Mouse (Mus musculus): ENCODE measurements around the gene Hsd17b6. TPM values are rescaled to one million over a fixed set of nuclear protein-coding genes. Genes with fewer than 3 reads are reported as not detected.
A peak's percentile ranks its signal among the peaks of the same experiment; 100 is the strongest.
"Not testable (repeated sequence)": the region's sequence is repeated elsewhere in the genome, so short reads cannot be mapped to it uniquely, and the experiment has no call there.

The Hsd17b6 gene
- 0.56 and 7.7 TPM in 2 replicates for total RNA-seq (2021)
- long read RNA-seq, experiment 1, result 0 reads
- long read RNA-seq, experiment 2, transcript Hsd17b6-202 (6 exons, 1,522 nt), result major isoform, 6 of 11 reads
- long read RNA-seq, experiment 2, partial matches to known transcripts, result 1 of 11 reads
- long read RNA-seq, experiment 2, other reads (novel, unspliced or antisense), result 4 of 11 reads

GRCm38 (mm10) chr10:128007446-128007845 is at the start of gene Hsd17b6:
TSS of gene Hsd17b6 (minus strand) at chr10:128007611.
- DNase-seq, result no peak

GRCm38 (mm10) chr10:128053001-128053400 is 45.6 kb upstream of the Hsd17b6 start:
- no peak for DNase-seq

DNA sequence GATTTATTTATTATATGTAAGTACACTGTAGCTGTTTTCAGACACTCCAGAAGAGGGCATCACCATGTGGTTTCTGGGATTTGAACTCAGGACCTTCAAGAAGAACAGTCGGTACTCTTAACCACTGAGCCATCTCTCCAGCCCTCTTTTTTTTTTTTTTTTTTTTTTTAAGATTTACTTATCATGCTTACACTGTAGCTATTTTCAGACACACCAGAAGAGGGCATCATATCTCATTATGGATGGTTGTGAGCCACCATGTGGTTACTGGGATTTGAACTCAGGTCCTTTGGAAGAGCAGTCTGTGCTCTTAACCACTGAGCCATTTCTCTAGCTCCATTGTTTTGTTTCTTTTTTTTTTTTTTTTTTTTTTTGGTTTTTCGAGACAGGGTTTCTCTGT is 44.7 kb upstream of the Hsd17b6 start:
- not testable (repeated sequence) for DNase-seq

- no peak for DNase-seq
These were observed 44.2 kb upstream of the Hsd17b6 start for GRCm38 (mm10) chr10:128051589-128051988.

DNA sequence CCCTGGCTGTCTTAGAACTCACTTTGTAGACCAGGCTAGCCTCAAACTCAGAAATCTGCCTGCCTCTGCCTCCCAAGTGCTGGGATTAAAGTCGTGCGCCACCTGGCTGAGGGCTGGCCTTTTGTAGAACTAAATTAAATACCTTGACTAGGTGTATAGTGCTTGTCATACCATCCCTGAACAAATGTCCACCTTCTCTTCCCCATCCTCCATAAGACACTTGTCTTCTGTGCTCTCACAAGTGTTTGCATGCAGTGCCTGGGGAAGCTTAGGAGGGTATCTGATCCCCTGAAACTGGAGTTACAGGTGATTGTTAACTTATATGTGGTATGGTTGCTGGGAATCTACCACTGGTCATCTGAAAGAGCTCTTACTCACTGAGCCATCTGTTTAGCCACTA is 42.9 kb upstream of the Hsd17b6 start:
- no peak for DNase-seq

DNA sequence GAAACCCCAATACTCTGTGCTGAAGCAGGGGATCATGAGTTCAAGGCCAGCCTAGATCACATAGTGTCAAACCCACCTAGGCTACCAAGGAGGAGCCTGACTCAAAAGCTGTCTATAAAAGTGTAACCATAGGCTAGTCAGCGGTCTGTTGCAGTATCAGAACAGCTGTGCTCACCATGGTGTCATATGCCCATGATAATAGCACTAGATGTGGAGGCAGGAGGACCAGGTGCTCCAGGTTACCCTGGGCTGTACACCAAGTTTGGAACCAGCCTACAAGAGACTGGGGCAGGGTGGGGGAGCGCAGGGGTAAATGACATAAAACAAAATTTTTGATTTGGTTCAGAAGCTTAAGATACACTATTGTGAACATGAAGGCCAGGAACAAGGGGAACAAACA is 42.3 kb upstream of the Hsd17b6 start:
- DNase-seq, result no peak

DNA sequence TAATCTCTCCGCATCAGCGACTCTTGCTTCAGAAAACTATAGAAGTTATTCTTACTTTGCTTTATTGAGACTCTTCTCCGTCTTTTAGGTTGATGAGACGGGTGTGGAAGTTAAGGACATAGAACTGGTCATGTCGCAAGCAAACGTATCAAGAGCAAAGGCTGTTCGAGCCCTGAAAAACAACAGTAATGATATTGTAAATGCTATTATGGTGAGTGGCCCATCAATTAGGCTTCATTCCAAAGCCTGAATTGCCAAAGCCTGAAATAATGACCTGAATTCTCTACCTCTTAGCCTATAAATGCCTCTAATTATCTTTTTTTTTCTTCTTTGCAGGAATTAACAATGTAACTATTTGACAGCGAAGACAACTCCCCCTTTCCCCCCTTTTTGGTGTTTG is 40.7 kb upstream of the Hsd17b6 start:
- no peak for DNase-seq

- no peak for DNase-seq
These were observed 35.8 kb upstream of the Hsd17b6 start for GRCm38 (mm10) chr10:128043041-128043835.

DNA sequence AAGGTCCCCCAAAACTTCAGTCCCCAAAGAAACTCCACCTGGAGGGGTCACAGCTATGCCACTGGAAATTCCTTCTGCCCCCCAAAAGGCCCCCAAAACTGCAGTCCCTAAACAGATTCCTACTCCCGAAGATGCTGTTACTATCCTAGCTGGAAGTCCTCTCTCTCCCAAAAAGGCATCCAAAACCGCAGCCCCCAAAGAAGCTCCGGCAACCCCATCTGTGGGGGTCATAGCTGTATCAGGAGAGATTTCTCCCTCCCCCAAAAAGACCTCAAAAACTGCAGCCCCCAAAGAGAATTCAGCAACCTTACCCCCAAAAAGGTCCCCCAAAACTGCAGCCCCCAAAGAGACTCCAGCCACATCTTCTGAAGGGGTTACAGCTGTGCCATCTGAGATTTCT is 35.1 kb upstream of the Hsd17b6 start:
- no peak for DNase-seq

- DNase-seq, result no peak
These were observed 34.2 kb upstream of the Hsd17b6 start for GRCm38 (mm10) chr10:128041636-128042035.

- DNase-seq, result no peak
These were observed 32.9 kb upstream of the Hsd17b6 start for GRCm38 (mm10) chr10:128040293-128040692.

DNA sequence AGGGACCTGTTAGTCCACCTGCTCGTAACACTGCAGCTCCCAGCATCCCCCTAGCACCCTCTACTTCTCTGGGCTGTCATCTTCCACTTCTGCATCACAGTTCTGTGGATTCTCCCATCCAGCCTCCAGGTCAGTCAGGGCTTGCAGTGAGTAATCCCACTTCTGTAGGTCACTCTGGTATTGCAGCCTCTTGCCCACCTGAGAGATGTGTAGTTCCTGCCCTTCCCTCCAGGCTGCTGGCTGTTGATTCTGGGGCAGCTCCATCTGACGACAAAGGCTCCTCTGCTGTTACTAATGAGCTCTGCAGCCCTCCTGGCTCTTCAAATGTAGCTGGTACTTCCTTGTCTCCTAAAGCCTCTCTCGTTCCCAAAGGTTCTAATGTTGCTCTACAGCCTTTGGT is 32.4 kb upstream of the Hsd17b6 start:
- DNase-seq, result no peak

- DNase-seq, result no peak
These were observed 31.8 kb upstream of the Hsd17b6 start for GRCm38 (mm10) chr10:128039167-128039566.

- no peak for DNase-seq
These were observed 30.5 kb upstream of the Hsd17b6 start for GRCm38 (mm10) chr10:128037921-128038320.

DNA sequence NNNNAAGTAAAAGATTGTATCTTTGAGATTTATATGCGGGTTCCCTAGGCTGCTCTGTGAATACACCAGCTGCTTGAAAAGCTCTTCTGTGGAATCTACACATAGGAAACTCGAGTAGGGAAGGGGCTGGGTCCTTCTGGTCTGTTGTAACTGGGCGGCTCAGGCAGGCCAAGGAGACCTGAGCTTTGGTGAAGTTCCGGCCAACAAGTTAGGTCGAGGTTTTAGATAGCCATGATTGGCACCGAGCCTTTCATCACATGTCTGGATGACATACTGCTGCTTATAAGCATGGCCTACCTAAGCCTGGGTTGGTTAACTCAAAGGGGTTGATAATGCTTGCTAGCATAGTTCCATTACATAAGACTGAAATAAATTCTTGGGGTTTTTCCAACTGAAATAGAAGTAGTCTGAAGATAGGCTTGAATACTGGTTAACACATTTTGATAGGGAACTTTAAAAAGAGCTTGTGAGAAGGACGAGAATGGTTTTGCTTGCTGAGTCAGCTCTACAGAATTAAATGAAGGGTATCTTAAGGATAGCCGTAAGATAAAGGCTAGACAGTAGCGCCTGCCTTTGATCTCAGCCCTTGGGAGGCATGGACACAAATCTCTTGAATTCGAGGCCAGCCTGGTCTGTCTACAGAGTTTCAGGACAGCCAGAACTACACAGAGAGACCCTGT is 29.5 kb upstream of the Hsd17b6 start:
- DNase-seq, result peak; percentile 76

- no peak for DNase-seq
These were observed 23.4 kb upstream of the Hsd17b6 start for GRCm38 (mm10) chr10:128030860-128031259.

- DNase-seq, result no peak
These were observed 22.5 kb upstream of the Hsd17b6 start for GRCm38 (mm10) chr10:128029931-128030330.

DNA sequence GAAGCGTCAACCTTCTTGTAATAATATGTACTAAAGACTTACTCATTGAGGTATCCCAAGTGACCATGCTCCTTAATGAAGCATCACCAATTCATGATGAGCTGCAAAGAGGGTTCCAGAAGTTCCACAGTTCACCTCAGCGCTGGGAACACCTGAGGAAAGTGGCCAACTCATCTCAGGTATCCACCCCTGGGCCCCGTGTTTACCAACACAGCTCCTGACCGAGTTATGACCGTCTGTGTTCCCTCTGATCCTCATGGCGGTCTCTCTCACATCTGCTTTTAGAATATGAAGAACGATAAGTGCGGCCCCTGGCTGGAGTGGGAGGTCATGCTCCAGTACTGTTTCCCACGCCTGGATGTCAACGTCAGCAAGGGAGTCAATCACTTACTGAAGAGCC is 16.1 kb upstream of the Hsd17b6 start:
- DNase-seq, result no peak

DNA sequence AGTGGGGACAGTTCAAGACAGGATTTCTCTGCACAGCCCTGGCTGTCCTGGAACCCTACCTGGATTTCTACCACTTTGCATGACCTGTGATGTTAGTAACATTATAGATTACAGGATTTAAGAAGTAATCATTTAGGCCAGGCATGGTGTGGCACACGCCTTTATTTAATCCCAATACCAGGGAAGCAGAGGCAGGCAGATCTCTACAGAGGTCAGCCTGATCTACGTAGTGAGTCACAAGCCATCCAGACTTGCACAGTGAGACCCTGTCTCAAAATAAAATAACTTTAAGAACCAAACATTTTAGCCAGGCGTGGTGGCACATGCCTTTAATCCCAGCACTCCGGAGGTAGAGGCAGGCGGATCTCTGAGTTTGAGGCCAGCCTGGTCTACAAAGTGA is 14.8 kb upstream of the Hsd17b6 start:
- no peak for DNase-seq

DNA sequence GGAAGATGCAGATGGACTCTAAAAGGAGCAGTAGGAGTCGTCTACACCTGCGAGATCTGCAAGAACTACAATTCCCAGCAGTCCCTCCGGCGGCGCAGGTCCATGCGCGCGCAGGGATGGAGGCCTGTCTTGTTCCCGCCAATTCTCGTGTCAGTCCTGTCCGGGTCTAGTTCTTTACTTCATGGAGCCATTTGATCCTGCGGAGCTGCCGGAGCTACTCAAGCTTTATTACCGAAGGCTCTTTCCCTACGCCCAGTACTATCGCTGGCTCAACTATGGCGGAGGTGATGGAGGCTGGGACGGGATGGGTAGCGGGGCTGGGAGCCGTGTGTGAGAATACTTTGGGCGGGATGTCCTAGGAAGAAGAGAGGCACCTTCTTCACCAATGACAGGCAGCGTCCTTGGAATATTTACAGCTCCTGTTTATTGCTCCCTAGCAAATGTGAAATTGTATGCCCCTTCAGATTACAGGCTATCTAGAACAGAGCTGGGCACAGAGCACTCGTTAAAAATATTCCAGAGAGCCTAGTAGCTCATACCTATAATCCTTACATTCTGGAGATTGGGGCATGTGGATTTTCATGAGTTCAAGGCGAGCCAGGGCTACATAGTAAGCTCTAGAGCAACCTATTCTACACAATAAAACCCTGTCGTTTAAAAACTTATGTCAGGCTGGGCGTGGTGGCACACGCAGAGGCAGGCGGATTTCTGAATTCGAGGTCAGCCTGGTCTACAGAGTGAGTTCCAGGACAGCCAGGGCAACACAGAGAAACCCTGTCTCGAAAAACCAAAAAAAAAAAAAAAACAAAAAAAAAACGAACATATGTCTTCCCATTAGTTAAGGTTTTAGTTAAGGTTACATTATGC is 7.9 kb upstream of the Hsd17b6 start, which contains the start of gene Prim1:
Gene Prim1 (plus strand): TSS at position 101 of the 867 bp plus-strand sequence.
- peak; percentile 83 for DNase-seq

GRCm38 (mm10) chr10:128009735-128010134 is 2.3 kb upstream of the Hsd17b6 start:
- DNase-seq, result no peak

DNA sequence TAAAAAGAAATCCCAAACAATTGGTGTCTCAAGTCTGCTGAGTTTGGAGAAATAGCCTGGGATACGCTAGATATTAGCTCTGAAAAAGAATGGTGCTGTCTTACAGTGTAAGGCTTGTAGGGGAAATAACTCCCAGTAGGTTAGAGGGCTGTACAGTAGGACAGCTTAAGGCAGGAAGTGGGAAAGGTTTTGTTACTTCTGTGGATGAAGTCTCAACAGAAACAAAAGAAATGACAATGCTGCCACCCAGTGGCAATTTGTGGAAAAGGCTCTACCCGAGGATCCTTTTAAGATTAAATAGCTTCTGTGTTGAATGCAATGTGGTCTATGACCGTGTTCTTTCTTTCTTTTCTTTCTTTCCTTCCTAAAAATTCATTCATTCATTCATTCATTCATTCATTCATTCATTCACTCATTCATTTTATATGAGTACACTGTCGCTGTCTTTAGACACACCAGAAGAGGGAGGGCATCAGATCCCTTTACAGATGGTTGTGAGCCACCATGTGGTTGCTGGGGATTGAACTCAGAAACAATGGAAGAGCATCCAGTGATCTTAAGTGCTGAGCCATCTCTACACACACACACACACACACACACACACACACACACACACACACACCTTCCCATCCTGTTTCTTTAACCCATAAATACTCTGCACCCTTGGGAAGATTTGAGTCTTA is 937 bp upstream of the Hsd17b6 start:
- peak; percentile 84 for DNase-seq

Measured in adrenal gland, postnatal 14 days (tissue).